Mouse (Mus musculus): ENCODE measurements at regions not wholly inside any gene's neighbourhood (a gene's known extent, or its start where the extent isn't known, plus 50 kb on each side); places are given as distances from the start of the nearest gene placed in this dataset.

- Histone ChIP-seq H3K27ac (replicated peaks) (no peak overlapping the region), H3K4me2 (no peak overlapping the region), H3K9me3 (no peaks in the 10 kb centered on the region), H3K36me3 (no peaks in the 10 kb centered on the region), H3K9ac (no peak overlapping the region), H3K4me3 (no peak overlapping the region), H3K27me3 (no peaks in the 10 kb centered on the region), H3K4me1 (replicated peaks) (no peaks in the 10 kb centered on the region)
- WGBS, result 92% methylated on average over 4 of the region's 4 CpGs
- no peak for ATAC-seq (ENCODE audit: low FRiP score, low read depth)
Measured at GRCm38 (mm10) chr15:68394157-68394556, 1893.4 kb upstream of the Lrrc6 start.

DNA sequence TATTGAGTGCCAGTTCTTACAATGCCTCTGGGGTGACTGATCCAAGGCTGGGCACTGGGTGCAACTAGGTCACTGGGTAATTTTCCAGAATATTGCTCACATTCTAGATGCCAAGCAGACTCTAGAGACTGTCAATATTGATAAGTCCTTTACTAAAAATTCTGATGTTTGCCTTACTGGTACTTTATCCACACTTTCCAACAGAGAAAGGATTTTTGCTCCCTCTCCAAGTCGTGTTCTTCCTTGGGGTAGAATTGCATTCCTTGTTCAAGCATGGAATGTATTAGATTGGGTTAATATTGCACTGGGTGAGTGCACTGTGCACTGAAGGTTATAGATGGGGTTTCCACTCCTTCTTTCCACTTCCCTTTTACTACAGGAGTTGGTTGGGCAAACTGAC lies 1891.0 kb upstream of the Lrrc6 start:
- 43% methylated on average over 1 of the region's 1 CpGs for WGBS
- Histone ChIP-seq H3K9ac (no peak overlapping the region), H3K27me3 (no peaks in the 10 kb centered on the region), H3K4me1 (replicated peaks) (no peaks in the 10 kb centered on the region), H3K4me2 (no peak overlapping the region), H3K9me3 (no peaks in the 10 kb centered on the region), H3K36me3 (no peaks in the 10 kb centered on the region), H3K4me3 (no peak overlapping the region), H3K27ac (replicated peaks) (no peak overlapping the region)
- no peak for ATAC-seq (ENCODE audit: low FRiP score, low read depth)

DNA sequence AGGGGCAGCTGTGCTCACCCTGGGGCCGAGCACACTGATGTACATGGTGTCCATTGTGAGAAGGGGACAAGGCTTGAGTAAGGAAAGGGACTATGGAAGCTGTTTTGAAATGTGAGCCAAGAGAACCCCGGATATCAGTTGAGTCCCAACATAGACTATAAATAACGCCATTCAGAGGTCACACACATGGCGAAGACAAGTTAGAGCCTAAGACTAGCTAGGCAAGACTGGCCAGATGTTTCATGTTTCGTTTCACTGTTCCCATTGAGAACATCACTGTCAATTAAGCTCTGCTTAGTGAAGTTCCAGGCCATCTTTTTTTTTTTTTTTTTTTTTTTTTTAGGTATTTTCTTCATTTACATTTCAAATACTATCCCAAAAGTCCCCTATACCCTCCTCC lies 1889.1 kb upstream of the Lrrc6 start:
- H3K4me1 ChIP-seq (replicated peaks), result no peaks in the 10 kb centered on the region
- no peak overlapping the region for H3K4me3 ChIP-seq
- no peaks in the 10 kb centered on the region for H3K36me3 ChIP-seq
- H3K27me3 ChIP-seq, result no peaks in the 10 kb centered on the region
- H3K27ac ChIP-seq (replicated peaks), result no peak overlapping the region
- ATAC-seq (ENCODE audit: low FRiP score, low read depth), result no peak
- H3K9ac ChIP-seq, result no peak overlapping the region
- 86% methylated on average over 5 of the region's 5 CpGs for WGBS
- no peak overlapping the region for H3K4me2 ChIP-seq
- no peaks in the 10 kb centered on the region for H3K9me3 ChIP-seq

- WGBS, result 88% methylated on average over 4 of the region's 4 CpGs
Measured at GRCm38 (mm10) chr15:68387349-68388065, 1886.8 kb upstream of the Lrrc6 start.

GRCm38 (mm10) chr15:68384571-68385335 lies 1884.0 kb upstream of the Lrrc6 start:
- H3K27me3 ChIP-seq, result no peaks in the 10 kb centered on the region
- H3K27ac ChIP-seq (replicated peaks), result no peak overlapping the region
- H3K36me3 ChIP-seq, result no peaks in the 10 kb centered on the region
- WGBS, result 68% methylated on average over 10 of the region's 10 CpGs
- no peak overlapping the region for H3K4me3 ChIP-seq
- no peak overlapping the region for H3K4me2 ChIP-seq
- H3K9ac ChIP-seq, result no peak overlapping the region
- ATAC-seq (ENCODE audit: low FRiP score, low read depth), result no peak
- no peaks in the 10 kb centered on the region for H3K9me3 ChIP-seq
- H3K4me1 ChIP-seq (replicated peaks), result no peaks in the 10 kb centered on the region

More at GRCm38 (mm10) chr15:68387349-68388065, 1886.8 kb upstream of the Lrrc6 start:
- H3K27ac ChIP-seq (replicated peaks), result no peak overlapping the region
- H3K4me3 ChIP-seq, result no peak overlapping the region
- H3K4me2 ChIP-seq, result no peak overlapping the region
- H3K4me1 ChIP-seq (replicated peaks), result no peaks in the 10 kb centered on the region
- no peaks in the 10 kb centered on the region for H3K27me3 ChIP-seq
- no peaks in the 10 kb centered on the region for H3K36me3 ChIP-seq
- H3K9ac ChIP-seq, result no peak overlapping the region
- ATAC-seq (ENCODE audit: low FRiP score, low read depth), result no peak
- no peaks in the 10 kb centered on the region for H3K9me3 ChIP-seq

- no peak overlapping the region for H3K4me3 ChIP-seq
- no peak overlapping the region for H3K27ac ChIP-seq (replicated peaks)
- no peaks in the 10 kb centered on the region for H3K4me1 ChIP-seq (replicated peaks)
- no peaks in the 10 kb centered on the region for H3K27me3 ChIP-seq
- ATAC-seq (ENCODE audit: low FRiP score, low read depth), result no peak
- WGBS, result 50% methylated on average over 1 of the region's 1 CpGs
- no peak overlapping the region for H3K4me2 ChIP-seq
- H3K9me3 ChIP-seq, result no peaks in the 10 kb centered on the region
- H3K36me3 ChIP-seq, result no peaks in the 10 kb centered on the region
- no peak overlapping the region for H3K9ac ChIP-seq
Measured at GRCm38 (mm10) chr15:68375166-68375565, 1874.5 kb upstream of the Lrrc6 start.

GRCm38 (mm10) chr15:68366816-68367215 lies 1866.1 kb upstream of the Lrrc6 start:
- ATAC-seq (ENCODE audit: low FRiP score, low read depth), result no peak
- WGBS, result 83% methylated on average over 3 of the region's 3 CpGs
- peaks cover 8% of the 10 kb centered on the region for H3K4me1 ChIP-seq (replicated peaks)
- H3K36me3 ChIP-seq, result no peaks in the 10 kb centered on the region
- no peaks in the 10 kb centered on the region for H3K27me3 ChIP-seq
- H3K27ac ChIP-seq (replicated peaks), result no peak overlapping the region
- H3K9ac ChIP-seq, result no peak overlapping the region
- no peak overlapping the region for H3K4me2 ChIP-seq
- no peaks in the 10 kb centered on the region for H3K9me3 ChIP-seq
- H3K4me3 ChIP-seq, result no peak overlapping the region

DNA sequence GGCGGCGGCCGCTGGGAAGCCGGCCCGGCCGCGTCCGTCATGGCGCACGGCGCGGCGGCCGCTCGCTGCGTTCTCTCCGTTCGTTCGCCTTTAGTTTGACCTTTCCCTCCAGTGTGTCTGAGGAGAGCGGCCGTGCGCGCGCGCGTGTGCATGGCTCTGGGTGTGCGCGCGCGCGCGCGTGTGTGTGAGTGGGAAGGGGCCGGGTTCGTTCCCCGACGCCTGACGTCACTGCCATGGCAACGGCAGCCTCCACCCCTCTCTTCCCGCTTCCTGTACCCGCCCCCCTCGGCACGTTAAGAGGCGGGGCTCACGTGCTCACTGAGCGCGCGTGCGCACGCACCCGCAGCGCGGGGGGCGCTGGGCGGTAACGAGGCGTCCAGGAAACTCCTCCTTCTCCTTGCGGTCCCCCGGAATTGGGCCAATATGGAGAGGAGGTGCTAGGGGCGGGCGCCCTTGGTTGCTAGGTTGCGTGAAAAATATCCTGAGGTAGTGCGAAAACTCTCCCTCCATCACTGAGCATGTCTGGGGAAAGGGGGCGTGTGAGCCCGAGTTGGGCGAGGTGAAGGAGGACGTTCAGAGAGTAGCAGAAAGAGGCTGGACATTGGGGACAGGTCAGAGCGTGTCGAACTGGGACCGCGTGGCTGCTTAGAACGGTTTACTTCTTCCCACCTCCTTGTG lies 1862.5 kb upstream of the Lrrc6 start:
- H3K27me3 ChIP-seq, result no peaks in the 10 kb centered on the region
- H3K4me1 ChIP-seq (replicated peaks), result peaks cover 29% of the 10 kb centered on the region
- peak overlapping the region; percentile 82 for H3K9ac ChIP-seq
- WGBS, result under 1% methylated on average over 58 of the region's 72 CpGs
- H3K27ac ChIP-seq (replicated peaks), result peak overlapping the region; percentile 98
- H3K36me3 ChIP-seq, result no peaks in the 10 kb centered on the region
- no peaks in the 10 kb centered on the region for H3K9me3 ChIP-seq
- ATAC-seq (ENCODE audit: low FRiP score, low read depth), result peak; percentile 98
- H3K4me3 ChIP-seq, result peak overlapping the region; percentile 96
- H3K4me2 ChIP-seq, result peak overlapping the region; percentile 94

GRCm38 (mm10) chr15:68362081-68363057 lies 1861.7 kb upstream of the Lrrc6 start:
- H3K9me3 ChIP-seq, result no peaks in the 10 kb centered on the region
- H3K4me3 ChIP-seq, result peak overlapping the region; percentile 96
- WGBS, result under 1% methylated on average over 66 of the region's 121 CpGs
- H3K4me1 ChIP-seq (replicated peaks), result peaks cover 29% of the 10 kb centered on the region
- H3K9ac ChIP-seq, result peak overlapping the region; percentile 82
- peak overlapping the region; percentile 98 for H3K27ac ChIP-seq (replicated peaks)
- no peaks in the 10 kb centered on the region for H3K36me3 ChIP-seq
- peak; percentile 70; the same call in 1 of the 2 replicates for ATAC-seq (ENCODE audit: low FRiP score, low read depth)
- no peaks in the 10 kb centered on the region for H3K27me3 ChIP-seq
- peak overlapping the region; percentile 94 for H3K4me2 ChIP-seq

GRCm38 (mm10) chr15:68360956-68361908 lies 1860.5 kb upstream of the Lrrc6 start:
- H3K27ac ChIP-seq (replicated peaks), result no peak overlapping the region
- peak overlapping the region; percentile 82 for H3K9ac ChIP-seq
- peaks cover 29% of the 10 kb centered on the region for H3K4me1 ChIP-seq (replicated peaks)
- no peaks in the 10 kb centered on the region for H3K36me3 ChIP-seq
- no peaks in the 10 kb centered on the region for H3K27me3 ChIP-seq
- no peaks in the 10 kb centered on the region for H3K9me3 ChIP-seq
- H3K4me3 ChIP-seq, result peak overlapping the region; percentile 96
- peak overlapping the region; percentile 94 for H3K4me2 ChIP-seq
- ATAC-seq (ENCODE audit: low FRiP score, low read depth), result no peak
- 45% methylated on average over 6 of the region's 6 CpGs for WGBS

Data from hindbrain, embryonic 15.5 days (tissue).